Mouse (Mus musculus) layer of hippocampus, adult 9-10 months (tissue): Measurements from ENCODE around the gene Catip.

Source experiments
- DNase-seq: peaks from one replicate; pipeline ENCODE4 v3.0.0; 2022; ENCODE audit warnings: low spot score

Catip gene

DNA sequence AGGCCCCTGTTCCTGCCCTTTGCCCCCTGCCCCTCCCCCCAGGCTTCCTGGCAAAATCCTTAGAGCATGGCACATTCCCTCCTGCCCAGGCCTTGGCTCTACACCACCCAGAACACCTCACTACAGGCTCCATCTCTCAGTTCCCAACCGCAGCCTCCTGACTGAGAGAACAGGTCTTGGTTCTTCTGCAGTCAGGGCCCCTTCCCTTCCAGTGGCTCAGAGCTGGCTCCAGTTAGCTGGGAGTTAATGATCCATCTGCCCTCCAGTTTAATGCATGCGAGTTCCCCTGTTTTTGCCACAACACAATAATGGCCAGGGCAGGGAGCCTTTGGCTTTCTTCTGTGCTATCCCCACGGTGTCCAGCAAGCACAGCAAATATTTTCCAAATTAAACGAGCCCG, 18.7 kb upstream of the Catip start:
- no peak for DNase-seq

DNA sequence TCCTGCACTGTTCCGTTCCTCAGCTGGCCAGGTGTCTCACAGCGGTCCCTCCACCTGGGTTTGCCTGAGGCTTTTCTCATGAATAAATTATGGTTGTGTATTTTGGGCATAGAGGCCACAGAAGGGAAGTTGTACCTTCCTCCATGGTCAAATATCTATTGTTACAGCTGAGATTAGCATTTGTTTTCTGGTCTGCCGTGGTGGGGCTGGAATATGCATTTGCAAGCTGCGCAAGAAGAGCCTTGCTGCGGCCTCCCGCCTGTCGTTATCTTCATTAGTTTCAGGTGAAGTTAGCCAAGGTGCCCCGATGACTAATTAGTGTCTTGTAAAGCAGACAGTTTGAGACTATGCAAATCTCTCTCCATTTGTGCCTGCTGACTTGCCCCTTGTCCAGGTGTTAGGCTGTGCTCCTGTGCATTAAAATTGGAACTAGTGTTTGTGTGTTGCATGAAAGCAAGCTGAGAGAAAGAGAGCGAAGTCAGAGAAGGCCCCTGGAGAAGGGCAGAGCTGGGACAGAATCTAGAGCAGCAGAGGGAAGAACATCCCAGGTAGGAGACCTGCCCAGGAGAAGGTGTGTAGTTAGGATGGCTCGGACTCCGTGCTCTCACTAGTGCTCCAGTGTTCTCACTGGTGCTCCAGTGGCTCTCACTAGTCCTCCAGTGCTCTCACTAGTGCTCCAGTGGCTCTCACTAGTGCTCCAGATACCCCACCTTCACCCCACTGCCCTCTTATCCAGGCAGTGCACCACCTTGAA, 17.6 kb upstream of the Catip start:
- DNase-seq = no peak

DNA sequence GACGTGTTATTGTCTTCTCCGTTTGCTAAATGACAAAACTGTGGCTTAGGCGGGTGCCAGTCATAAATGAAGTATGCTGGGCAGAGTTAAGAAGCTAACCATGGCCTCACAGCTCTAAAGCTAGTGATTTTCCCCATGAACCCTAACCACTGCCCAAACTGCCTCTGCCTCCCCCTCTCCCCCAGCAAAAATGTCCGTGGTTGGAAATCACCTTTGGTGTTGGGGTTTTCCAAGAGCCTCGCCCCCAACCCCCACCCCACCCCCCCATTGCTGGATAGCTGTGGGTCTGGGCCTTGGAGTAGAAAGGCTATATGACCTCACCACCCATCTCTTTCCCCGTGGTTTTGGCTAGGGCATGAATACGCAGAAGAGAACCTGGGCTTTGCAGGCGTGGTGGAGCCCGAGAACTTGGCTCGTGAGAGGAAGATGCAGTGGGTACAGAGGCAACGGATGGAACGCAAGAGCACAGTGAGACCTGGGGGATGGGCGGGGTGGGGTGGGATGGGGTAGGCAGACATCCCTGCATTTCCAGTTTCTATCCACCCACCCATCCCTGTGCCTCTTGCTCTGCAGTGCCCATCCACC, 10.6 kb upstream of the Catip start:
- DNase-seq = no peak

DNA sequence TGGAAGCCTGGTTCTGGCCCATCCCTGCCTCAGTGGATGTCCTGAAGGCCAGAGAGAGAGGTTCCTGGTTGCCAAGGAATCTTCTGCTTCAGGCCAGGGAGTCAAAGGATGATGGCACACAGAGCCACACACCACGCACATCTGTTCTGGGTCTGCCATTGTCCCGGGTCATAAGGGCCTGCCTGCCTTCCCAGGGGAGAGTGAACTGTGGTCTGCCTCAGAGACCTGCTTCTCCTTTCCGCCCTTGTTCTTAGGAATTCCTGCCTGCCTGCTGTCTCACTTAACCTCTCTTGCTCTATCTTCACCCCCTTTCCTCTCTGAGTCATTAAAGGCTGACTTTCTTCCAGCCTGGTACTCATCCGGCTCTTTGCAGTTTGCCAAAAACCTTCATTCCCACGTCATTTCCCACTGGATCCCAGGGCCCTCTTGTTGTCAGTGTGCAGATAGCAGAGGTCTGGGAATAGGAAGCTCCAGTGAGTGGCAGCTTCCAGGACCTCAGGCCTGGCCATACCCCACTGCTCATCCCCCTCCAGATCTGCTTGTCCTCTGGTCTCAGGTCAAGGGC, 9.3 kb upstream of the Catip start:
- DNase-seq = no peak

DNA sequence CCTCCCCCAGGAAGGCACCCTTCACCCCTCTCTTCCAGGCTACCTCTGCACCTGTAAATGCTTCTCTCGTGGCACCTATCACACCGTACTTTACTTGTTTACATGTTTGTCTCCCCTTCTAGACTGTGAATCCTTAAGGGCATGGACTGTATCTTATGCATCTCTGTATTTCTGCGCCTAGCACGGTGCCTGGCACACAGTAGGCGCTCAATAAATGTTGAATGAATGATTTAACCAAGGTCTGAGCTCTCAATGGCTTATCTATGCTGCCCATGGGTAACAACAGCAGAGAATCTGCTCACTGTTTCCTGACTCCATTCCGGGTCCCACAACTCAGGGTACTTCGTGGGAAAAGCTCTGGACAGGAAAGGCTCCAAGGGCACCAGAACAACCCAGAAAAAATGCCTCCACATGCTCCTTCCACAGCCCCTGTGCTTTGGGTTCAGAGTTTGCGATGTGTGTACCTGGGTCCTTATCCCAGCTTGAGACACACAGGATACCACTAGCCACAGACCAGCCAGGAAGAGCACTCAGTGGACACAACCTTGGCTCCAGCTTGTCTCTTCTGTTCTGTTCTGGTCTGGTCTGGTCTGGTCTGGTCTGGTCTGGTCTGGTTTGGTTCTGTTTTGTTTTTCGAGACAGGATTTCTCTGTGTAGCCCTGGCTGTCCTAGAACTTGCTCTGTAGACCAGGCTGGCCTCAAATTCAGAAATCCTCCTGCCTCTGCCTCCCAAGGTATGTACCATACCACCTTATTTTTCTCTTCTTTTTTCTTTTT, 8.3 kb upstream of the Catip start:
- DNase-seq = no peak

DNA sequence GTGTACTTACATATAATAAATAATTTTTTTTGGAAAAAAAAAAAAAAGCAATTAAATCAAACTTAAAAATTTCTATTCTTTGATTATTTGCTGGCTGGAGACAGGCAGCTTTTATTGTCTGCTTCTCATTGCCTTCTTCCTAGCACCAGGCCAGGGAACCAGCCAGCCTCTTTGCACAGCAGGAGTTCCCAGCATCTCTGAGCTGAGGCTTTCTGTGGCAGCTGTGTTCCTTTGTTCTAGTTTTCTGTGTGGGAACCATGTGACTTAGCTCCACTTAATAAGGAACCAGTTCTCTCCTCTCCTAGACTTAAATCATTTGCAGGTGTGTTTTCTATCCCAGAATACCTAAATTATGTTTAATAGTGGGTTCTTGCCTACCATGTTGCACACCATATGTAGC, 4.4 kb upstream of the Catip start:
- no peak for DNase-seq

DNA sequence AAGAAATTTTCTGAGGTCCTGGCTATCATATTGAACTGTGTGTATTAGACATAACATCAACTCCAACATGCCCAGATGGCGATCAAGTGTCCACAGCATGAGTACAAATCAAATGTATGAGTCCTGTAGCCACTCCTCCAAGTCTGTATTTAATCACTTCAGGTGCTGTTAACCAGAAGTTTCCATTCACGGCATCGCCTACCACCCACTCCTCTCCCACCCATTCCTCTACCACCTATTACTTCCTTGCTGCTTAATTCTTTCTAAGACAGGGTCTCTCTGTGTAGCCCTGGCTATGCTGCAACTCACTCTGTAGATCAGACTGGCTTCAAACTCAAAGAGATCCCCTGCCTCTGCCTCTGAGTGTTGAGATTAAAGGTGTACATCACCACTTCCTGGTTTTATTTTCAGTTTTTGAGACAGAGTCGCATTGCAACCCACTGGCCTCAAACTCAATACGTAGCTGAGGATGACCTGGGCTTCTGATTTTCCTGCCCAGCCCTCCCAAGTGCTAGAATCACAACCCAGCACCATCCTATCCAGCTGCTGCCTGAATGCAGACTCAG, 1.9 kb upstream of the Catip start:
- no peak for DNase-seq

DNA sequence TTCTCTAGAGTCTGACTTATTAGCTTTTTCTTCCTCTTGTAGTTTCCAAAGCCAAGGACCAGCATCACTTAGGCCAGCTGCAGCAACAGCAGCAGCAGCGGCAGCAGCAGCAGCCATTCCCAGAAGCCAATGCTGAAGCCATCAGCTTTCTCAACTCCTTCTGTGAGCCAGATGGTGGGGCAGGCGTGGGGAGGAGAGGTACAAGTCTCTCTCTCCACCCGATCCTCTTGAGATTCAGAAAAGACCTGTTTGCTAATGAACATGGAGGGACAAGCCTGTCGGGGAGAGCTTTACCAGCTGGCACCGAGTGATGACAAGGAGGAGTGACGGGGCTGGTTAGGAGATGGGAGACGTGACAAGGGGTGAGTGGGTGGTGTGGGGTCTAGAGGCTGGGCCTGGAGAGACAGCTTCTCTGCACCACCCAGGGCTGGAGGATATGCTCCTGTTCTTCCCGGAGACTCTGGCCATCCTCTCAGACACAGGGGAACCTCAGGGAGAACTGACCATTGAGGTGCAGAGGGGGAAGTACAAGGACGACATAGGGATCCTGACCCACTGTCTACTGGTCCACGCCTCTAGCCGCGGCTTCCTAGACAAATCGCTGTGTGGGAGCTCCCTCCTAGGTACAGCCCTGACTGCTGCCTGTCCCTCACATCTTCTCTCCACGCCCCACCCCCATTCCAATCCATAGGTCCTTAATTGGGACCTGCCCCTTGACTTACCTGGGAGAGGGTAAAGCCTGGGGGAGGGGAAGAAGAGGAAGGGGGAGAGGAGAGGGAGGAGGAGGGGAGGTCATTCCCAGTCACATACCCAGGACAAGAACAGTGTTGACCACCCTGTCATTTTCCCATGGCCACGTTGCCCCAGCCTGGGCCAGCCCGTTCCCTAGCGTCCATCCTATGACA, 669 bp downstream of the Catip start:
- DNase-seq = no peak

DNA sequence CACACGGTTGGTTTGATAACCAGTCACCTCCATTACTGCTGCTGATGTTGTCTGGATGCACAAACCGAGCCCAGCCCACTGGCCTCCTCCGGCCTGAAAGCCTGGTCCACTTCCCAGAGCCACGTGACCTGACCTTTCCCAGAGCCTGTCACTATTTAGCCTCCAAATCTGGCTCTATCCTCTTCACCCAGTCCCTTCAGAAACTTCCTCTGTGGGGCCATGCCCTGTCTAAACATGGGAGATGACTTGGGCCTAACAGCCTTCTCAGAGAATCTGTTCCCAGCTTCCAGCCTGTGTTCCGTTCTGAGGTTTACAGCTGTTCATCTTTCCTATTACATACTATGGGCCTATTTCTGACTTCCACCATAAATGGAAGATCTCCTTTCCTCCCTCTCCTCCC, 1.5 kb downstream of the Catip start:
- DNase-seq = no peak

DNA sequence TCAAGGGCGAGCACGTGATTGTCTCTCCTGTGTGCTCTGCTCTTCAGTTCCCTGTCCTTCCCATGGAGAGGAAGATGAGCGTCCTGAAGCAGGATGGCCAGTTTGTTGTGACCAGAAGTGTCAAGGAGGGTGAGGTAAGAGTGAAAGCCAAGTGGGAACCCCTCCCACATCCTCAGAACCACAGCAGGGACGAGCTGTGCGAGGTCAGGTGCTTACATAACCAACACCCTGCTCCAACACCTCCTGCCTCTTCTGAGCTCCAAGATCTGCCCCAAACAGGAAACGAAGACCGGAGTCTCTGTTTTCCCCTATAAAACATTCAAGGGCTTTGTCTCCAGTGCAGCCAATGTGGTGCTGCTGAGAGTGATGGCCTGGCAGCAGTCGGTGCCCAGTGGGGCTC, 2.4 kb downstream of the Catip start:
- DNase-seq = no peak

DNA sequence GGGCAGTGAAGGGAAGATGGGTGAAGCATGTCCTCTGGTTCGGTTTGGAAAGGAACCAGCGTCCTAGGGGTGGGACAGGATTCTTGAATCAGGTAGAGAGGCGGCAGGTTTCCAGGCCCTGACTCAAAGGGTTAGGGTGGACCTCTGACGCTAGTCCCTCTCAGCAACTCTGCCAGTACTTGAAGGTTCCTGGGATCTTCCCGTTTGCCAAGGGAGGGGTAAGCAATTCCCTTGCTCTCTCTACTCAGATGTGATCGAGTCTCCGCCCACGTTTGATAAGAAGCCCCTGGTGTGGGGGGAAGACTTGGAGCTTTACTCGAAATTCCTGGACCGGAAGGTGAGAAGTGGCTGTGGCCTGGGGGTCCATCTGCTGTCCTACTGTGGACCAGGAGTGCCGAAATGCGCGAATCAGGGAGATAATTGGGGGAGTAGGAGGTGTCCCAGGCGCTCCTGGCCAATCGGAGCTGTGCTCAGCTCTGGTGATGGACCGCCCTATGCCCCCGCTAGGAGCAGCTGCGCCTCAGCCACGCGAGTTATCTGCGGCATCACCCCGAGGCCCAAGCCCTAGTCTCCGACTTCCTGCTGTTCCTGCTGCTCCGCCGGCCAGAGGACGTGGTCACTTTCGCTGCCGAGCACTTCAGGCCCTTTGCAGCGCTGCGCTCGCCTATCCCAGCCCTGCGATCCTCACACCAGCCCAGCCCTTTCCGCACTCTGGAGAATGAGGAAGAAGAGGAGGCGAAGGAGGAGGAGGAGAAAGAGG, 6.2 kb downstream of the Catip start:
- DNase-seq = no peak

DNA sequence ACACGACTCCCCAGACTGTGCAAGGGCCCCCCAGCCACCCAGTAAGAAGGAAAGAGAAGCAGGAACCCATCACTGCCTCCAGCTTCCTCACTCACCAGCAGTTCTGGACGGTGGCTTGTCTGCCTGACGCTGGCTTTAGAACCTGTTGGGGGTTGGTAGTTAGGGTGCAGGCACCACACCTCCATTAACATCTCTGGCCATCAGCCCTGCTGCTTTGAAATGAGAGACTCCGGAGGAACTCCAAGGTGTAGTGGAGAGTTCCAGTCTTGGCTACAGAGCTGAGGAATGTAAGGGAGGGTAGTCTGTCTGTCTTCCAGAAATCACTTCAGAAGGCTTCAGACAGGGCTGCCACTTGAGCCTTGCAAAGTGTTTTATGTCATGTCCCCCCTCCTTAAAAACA, 8.1 kb downstream of the Catip start:
- DNase-seq = no peak

DNA sequence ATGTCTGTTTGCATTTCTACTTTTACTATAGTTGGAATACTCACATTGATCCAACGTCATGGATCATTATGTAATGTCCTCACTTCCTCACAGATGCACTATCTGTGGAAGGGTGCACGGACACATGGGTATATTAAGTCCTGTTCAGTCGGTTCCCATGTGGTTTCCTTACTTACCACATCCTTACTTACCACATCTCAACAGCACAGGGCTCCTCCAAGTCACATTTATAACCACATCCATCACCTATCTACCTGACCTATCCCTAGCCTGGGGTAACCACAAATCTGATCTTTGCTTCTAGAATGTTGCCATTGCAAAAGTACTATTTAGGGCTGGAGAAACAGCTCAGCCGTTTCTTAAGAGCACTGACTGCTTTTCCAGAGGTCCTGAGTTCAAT, 11.5 kb downstream of the Catip start:
- DNase-seq = no peak

DNA sequence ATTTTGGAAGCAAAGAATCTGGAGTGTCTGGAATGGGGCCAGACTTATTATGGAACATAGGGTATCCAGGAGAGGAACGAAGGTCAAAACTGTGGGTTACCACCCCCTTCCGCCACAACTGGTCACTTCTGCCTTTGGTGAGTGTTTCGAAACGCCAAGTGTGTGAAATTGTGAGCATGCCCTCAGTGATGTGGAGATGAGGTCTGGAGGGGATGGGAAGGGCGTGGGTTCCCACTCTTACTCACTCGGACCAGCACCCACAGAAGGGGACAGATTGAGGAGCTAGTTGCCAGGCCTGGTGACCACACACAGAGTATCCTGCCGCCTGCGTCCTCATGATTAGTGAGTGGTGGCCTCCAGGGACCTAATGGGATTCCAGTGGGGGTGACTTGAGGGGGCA, 13.1 kb downstream of the Catip start, which contains the start of gene Slc11a1:
Gene Slc11a1 (plus strand): TSS at position 216 of the 400 bp plus-strand sequence.
- DNase-seq = no peak

DNA sequence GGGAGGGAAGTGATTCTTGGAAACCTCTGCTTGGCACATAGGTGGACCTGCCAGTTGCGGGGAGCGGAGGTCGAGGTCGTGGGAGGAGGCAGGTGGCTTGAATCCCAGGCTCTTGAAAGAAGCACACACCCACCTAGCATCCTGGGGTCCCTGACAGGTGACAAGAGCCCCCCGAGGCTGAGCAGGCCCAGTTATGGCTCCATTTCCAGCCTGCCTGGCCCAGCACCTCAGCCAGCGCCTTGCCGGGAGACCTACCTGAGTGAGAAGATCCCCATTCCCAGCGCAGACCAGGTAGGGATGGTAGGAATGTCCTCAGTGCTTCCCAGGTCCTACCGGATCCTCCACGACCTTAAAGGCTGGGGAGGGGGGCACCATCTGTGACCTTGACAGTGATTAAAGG, 13.7 kb downstream of the Catip start:
- DNase-seq = no peak

DNA sequence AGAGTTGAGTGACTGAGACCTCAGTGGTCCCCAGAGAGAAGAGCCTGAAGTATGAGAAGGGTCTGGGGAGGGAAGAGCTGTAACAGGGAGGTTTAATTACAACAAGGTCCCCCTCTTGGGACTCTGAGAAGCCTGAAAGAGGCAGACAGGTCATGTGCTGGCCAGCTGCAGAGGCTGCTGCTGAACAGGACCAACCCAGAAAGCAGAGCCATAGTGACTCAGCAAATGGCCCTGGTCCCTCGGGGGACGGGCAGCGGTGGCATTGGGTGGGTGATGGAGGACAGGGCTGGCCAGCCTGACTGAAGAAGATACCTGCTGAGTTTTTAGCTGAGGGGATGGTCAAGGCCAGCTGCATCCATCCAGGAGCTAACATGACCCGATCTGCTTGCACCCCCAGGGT, 14.5 kb downstream of the Catip start:
- DNase-seq = no peak

DNA sequence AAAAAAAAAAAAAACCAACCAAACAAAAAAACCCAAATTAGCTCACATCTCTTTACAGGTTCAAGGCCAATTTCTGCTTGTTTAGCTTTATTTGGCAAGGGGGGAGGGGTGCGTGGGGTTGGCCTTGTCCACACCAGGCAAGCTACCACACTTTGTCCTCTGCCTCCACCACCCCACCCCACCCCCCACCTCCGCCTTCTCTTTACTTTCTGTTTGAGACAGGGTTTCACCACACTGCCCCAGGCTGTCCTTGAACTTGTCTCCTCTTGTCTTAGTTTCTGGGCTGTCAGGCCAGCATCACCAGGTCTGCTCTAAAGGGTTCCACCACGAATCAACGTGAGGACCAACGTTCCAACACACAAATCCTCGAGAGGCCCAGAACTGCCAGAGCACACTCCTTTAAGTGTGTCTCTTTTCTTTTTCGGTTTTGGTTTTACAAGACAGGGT, 17.2 kb downstream of the Catip start:
- DNase-seq = no peak

DNA sequence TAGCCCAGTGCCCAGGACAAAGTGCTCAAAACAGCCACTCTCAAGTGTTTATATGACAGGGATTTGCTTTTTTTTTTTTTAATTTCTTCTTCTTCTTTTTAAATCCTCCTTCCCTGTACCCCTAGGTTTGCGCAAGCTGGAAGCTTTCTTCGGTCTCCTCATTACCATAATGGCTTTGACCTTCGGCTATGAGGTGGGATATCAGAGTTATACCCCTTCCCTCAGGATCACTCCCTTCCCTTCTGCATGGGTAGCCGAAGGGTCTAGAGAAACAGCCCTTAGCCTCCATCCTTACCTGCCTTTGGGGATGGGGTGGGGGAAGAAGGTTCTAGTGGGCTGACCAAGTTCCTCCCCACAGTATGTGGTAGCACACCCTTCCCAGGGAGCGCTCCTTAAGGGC, 18.6 kb downstream of the Catip start:
- no peak for DNase-seq

DNA sequence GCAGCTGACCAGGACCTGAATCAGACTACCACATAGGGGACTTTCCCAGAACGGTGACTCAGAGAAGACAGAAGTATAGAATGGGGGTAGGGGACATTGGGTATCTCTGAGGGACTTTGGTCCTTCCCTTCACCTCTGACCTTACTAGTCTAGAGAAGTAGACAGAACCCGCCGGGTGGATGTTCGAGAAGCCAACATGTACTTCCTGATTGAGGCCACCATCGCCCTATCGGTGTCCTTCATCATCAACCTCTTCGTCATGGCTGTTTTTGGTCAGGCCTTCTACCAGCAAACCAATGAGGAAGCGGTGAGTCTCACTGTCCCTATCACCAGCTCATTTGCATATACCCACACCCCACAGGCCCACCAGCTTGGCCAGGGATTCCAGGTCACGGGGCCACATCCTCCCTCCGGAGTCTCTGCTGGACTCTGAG, 19.7 kb downstream of the Catip start:
- DNase-seq = no peak

DNA sequence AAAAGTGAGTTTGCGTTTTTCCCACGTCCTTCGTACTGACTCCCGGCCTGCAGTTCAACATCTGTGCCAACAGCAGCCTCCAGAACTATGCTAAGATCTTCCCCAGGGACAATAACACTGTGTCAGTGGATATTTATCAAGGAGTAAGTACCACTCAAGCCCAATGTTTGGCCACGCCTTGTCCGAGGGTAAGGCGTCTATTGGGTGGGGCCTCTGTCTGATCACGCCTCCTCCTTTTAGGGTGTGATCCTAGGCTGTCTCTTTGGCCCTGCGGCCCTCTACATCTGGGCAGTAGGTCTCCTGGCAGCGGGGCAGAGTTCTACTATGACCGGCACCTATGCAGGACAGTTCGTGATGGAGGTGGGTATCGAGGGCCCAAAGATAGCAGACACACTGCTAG, 21.5 kb downstream of the Catip start:
- no peak for DNase-seq

DNA sequence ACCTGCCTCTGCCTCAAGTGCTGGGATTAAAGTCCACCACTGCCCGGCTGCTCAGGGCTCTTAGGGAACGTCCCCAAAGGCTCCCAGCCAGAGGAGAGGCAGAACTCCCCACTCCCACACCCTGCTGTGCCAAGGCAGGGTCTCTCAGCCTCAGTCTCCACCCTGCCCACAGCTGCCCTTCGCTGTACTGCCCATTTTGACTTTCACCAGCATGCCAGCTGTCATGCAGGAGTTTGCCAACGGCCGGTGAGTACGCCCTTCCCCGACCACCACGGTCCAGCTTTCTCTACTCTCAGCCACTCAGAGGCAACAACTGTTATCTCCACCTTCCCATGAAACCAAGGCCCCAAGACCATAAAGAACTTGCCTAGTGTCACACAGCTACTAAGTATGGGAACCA, 22.6 kb downstream of the Catip start:
- DNase-seq = no peak
